Mouse (Mus musculus): ENCODE data around the gene Vps51. TPM values are rescaled to one million over a fixed set of nuclear protein-coding genes. Genes with fewer than 3 reads are reported as not detected.
A peak's percentile ranks its signal among the peaks of the same experiment; 100 is the strongest.

Vps51 gene
- polyA plus RNA-seq, 1 experiment from 2014 or later: 77.5 TPM

DNA sequence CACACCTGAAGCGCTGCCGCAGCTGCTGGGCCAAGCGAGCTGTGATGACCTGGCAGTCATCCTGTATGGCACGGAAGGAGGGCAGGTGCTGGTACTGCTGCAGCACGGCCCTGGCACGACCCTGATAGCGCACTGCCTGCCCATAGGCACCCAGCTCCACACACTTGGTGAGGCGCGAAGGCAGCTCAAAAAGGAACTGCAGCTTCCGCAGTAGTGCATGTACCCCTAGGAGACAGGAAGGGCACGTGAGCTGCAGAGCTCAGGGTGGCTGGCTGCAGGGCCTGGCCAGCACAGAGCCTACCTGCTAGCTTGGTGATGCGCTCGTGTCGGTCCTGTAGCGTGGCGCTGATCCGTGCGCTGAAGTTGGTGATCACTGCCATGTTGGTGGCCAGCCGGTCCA lies 5.8 kb downstream of the Vps51 start:
- Histone ChIP-seq H3K27me3 (no peaks in the 10 kb centered on the region), H3K4me2 (no peak overlapping the region), H3K9me3 (no peaks in the 10 kb centered on the region), H3K36me3 (peaks cover 29% of the 10 kb centered on the region), H3K4me1 (peaks cover 24% of the 10 kb centered on the region), H3K9ac (no peak overlapping the region), H3K4me3 (no peak overlapping the region), H3K27ac (no peak overlapping the region)
- no peak for ATAC-seq (ENCODE audit: borderline replicate concordance, extremely low read depth, low FRiP score, low TSS enrichment)
- 89% methylated on average over 19 of the region's 19 CpGs for WGBS

DNA sequence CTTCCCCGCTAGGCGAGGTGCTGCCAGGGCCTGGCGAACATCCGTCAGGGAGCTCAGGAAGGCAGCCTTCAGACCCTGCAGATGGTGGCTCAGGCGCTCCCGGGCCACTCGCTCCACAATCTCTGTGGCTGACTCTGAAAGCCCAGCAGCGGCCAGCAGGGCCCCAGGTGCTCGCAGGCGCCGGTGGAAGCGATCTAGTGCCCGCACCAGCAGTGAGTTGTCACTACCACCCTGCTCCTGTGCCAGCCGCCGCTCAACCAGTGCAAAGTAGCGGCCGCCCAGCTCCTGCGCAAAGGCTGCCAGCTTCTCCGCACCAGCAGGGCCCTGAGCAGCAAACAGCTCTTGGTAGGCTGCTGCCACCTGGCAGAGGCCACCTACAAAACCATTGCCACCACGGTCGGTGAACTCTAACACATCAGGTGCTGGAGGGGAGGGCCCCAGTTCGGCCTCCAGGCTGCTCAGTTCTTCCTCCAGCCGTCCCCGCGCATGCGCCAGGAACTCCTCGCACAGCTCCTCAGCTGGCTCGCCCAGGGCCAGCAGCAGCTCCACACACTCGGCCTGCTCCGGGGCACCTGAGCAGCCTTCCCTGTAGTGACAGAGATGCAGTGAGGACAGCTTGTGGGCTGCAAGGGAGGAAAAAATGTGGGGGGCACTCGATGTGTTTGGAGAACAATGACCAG lies 6.3 kb downstream of the Vps51 start:
- H3K9ac ChIP-seq: no peak overlapping the region
- no peak overlapping the region for H3K27ac ChIP-seq
- H3K4me2 ChIP-seq: no peak overlapping the region
- peaks cover 29% of the 10 kb centered on the region for H3K36me3 ChIP-seq
- WGBS: 85% methylated on average over 31 of the region's 31 CpGs
- no peak for ATAC-seq (ENCODE audit: borderline replicate concordance, extremely low read depth, low FRiP score, low TSS enrichment)
- no peaks in the 10 kb centered on the region for H3K27me3 ChIP-seq
- no peaks in the 10 kb centered on the region for H3K9me3 ChIP-seq
- H3K4me1 ChIP-seq: peaks cover 20% of the 10 kb centered on the region
- no peak overlapping the region for H3K4me3 ChIP-seq

DNA sequence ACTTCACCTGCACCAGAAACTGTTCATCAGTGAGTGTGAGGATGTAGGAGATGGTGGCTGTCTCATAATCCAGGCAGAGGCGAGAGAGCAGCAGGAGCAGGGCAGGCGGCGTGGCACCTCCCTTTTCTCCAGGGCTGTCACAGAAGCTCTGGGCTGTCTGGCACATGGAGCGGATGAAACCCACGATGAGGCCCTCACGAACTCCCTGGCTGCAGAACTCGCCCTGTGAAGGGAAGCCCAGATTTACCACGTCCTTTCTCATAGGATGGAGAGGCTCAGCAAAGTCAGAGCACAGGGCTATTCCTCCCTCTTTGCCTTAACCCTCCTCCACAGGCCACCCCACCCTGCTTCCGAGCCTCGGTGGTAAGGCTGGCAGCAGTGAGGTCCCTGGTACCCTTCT lies 7.2 kb downstream of the Vps51 start:
- Histone ChIP-seq H3K4me2 (no peak overlapping the region), H3K4me3 (no peak overlapping the region), H3K4me1 (peaks cover 20% of the 10 kb centered on the region), H3K27me3 (no peaks in the 10 kb centered on the region), H3K27ac (no peak overlapping the region), H3K9me3 (no peaks in the 10 kb centered on the region), H3K9ac (no peak overlapping the region), H3K36me3 (peaks cover 29% of the 10 kb centered on the region)
- no peak for ATAC-seq (ENCODE audit: borderline replicate concordance, extremely low read depth, low FRiP score, low TSS enrichment)
- 87% methylated on average over 10 of the region's 10 CpGs for WGBS

DNA sequence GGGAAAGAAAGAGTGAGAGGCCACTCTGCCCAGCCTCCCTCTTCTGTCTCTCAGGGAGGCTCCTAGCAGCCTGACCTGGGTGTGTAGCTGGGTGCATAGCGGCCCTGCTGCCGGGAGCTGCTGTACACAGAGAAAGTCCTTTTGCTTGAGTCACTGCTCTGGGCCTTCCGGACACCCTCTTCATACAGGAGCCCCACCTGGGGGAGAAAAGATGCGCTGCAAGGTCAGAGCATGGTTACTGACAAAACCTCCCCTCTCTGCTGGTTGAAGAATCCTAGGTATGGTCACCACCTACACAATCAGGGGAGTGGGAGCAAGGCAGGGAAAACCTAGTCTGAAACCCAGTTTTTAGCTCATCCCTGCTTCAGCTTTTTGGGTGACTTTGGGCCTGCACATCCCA lies 8.1 kb downstream of the Vps51 start:
- H3K4me2 ChIP-seq: no peak overlapping the region
- H3K36me3 ChIP-seq: peaks cover 29% of the 10 kb centered on the region
- H3K9ac ChIP-seq: no peak overlapping the region
- H3K9me3 ChIP-seq: no peaks in the 10 kb centered on the region
- peaks cover 20% of the 10 kb centered on the region for H3K4me1 ChIP-seq
- H3K27me3 ChIP-seq: no peaks in the 10 kb centered on the region
- H3K27ac ChIP-seq: no peak overlapping the region
- WGBS: 80% methylated on average over 4 of the region's 4 CpGs
- H3K4me3 ChIP-seq: no peak overlapping the region
- ATAC-seq (ENCODE audit: borderline replicate concordance, extremely low read depth, low FRiP score, low TSS enrichment): no peak

DNA sequence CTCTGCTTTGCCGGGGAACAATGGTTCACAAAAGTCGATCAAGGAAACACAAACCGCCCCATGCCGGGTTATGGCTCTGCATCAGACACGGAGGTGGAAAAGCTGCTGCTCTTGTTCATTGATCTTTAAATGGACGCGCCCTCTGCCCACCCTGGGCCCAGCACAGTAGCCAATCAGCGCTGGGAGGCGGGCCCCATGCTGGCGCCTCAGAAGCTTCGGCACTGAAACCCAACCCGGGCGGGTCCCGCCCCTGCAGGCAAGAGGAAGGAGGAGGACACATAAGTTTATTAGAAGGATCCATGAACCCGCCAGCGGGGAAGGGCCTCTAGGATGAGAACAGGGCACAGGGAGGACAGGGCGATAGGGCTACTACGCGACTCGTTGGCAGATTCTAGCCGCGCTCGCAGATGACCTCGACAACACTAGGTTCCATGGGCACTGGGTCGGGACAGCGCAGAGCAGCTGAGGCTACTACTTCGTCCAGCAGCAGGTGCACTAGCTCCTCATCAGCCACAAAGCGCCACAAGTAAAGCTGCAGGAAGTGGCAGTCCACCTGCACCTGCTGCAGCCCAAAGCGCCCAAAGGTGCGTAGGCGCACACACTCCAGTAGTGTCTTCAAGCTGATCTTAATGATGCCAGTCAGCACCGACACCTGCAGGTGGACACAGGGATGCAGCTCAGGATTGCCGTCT lies 9.2 kb downstream of the Vps51 start, which contains the start of gene Tm7sf2:
Gene Tm7sf2 (minus strand): TSS at position 650 of the 692 bp plus-strand sequence.
- Histone ChIP-seq H3K4me3 (peak within 1 kb of the TSS; percentile 50), H3K27me3 (no peaks in the 10 kb centered on the region), H3K27ac (peak within 1 kb of the TSS; percentile 54), H3K36me3 (peaks cover 29% of the 10 kb centered on the region), H3K4me1 (peaks cover 22% of the 10 kb centered on the region), H3K4me2 (peak within 1 kb of the TSS; percentile 96), H3K9me3 (no peaks in the 10 kb centered on the region), H3K9ac (peak within 1 kb of the TSS; percentile 52)
- WGBS: 9% methylated on average over 33 of the region's 33 CpGs
- ATAC-seq (ENCODE audit: borderline replicate concordance, extremely low read depth, low FRiP score, low TSS enrichment): peak; percentile 92

DNA sequence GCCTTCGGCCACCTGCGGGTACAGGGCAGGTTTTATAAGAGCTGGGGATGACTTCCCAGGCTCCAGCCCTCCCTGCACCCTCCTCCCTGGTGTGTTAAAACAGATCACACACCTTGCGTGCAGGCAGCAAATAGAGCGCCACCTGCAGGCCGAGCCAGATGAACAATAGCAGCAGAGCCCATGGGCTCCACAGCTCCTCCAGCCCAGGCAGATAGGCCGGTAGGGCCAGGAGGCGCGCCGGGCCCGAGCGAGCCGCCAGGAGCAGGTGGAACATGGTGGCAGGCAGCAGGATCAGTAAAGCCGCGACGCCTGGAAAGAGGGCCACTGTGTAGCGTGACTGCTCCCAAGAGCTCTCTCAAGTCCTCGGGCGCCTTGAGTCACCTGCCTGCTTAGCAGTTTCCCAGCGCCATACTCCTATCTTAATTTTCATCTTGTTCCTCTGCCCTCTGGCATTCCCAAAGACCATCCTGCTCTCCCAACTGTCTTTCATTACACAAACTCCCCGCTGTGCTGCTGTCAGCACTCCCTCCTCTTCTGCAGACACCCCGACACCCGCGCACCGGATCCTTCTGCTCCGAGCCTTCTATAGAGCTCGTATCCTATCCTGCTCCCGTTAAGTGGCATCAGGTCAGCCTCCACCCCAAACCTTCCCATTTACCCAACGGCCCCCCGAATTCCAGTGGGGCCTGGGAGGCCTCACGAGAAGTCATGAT lies 9.9 kb downstream of the Vps51 start:
- Histone ChIP-seq H3K4me3 (peak overlapping the region; percentile 50), H3K27ac (peak overlapping the region; percentile 54), H3K9me3 (no peaks in the 10 kb centered on the region), H3K4me1 (peaks cover 29% of the 10 kb centered on the region), H3K27me3 (no peaks in the 10 kb centered on the region), H3K36me3 (peaks cover 29% of the 10 kb centered on the region), H3K4me2 (peak overlapping the region; percentile 96), H3K9ac (peak overlapping the region; percentile 52)
- under 1% methylated on average over 30 of the region's 30 CpGs for WGBS
- peak; percentile 36; the same call in 1 of the 2 replicates for ATAC-seq (ENCODE audit: borderline replicate concordance, extremely low read depth, low FRiP score, low TSS enrichment)

DNA sequence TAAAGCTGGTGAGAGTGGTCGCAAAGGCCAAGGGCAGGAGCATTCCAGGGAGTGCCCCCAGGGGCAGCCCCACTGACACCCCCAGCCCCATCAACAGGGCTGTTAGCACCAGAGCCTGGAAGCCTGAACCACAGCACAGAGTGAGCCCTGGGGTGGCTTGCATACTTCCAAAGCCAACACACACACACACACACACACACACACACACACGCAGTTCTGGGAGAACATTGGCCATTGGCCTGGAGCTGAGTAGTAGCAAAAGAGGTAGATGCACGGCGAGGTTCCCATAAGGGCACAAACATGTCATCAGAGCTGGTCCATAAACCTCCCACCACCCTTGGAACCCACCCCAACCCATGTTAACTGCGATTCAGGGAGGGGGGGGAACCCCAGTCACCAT lies 10.5 kb downstream of the Vps51 start:
- H3K4me3 ChIP-seq: peak overlapping the region; percentile 50
- peaks cover 29% of the 10 kb centered on the region for H3K36me3 ChIP-seq
- ATAC-seq (ENCODE audit: borderline replicate concordance, extremely low read depth, low FRiP score, low TSS enrichment): no peak
- H3K27ac ChIP-seq: peak overlapping the region; percentile 54; the same call in 1 of the 2 replicates
- peak overlapping the region; percentile 96 for H3K4me2 ChIP-seq
- WGBS: 28% methylated on average over 5 of the region's 5 CpGs
- H3K9me3 ChIP-seq: no peaks in the 10 kb centered on the region
- peak overlapping the region; percentile 52 for H3K9ac ChIP-seq
- H3K4me1 ChIP-seq: peaks cover 34% of the 10 kb centered on the region
- no peaks in the 10 kb centered on the region for H3K27me3 ChIP-seq

DNA sequence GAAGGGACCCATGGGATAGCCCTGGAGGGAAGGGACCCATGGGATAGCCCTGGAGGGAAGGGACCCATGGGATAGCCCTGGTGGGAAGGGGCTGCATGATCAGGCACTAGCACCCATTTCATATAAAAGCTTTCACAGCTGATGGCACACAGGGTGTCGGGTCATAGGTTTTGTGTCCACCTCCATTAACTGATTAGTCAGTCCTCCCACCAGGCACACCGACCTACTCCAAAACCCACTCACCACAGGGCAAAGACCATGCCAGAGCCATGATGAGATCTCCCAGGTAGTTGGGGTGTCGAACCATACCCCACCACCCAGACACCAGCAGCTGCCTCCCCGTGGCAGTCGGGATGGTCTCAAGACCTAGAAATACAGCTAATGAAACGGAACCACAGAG lies 13.9 kb downstream of the Vps51 start:
- WGBS: 88% methylated on average over 6 of the region's 6 CpGs
- no peak overlapping the region for H3K27ac ChIP-seq
- H3K9me3 ChIP-seq: no peaks in the 10 kb centered on the region
- no peak for ATAC-seq (ENCODE audit: borderline replicate concordance, extremely low read depth, low FRiP score, low TSS enrichment)
- H3K36me3 ChIP-seq: peaks cover 16% of the 10 kb centered on the region
- H3K27me3 ChIP-seq: no peaks in the 10 kb centered on the region
- 0 out of 2 replicates have a peak overlapping the region, but pooled peaks have one; percentile 90 for H3K4me3 ChIP-seq
- H3K4me1 ChIP-seq: peaks cover 46% of the 10 kb centered on the region
- no peak overlapping the region for H3K9ac ChIP-seq
- peak overlapping the region; percentile 92; the same call in 1 of the 2 replicates for H3K4me2 ChIP-seq

DNA sequence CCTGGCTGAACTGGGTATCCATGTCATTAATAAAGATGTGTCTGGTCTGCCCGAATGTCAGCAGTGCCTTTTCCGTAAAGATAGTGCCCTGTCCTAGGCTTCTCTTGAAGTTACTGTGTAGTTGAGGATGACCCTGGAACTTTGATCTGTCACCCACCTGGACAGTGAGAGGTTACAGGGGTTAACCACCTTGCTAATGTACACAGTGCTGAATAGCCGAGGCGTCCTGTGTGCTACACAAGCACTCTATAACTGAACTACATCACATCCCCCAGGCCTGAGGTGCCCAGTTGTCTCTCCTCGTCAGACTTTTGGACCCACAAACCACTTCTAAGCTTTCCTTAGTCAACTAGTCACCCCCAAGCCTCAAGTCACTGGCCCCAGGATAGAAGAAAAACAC lies 14.6 kb downstream of the Vps51 start:
- H3K27me3 ChIP-seq: no peaks in the 10 kb centered on the region
- 42% methylated on average over 5 of the region's 5 CpGs for WGBS
- no peak for ATAC-seq (ENCODE audit: borderline replicate concordance, extremely low read depth, low FRiP score, low TSS enrichment)
- peak overlapping the region; percentile 92 for H3K4me2 ChIP-seq
- H3K36me3 ChIP-seq: peaks cover 16% of the 10 kb centered on the region
- H3K27ac ChIP-seq: 0 out of 2 replicates have a peak overlapping the region, but pooled peaks have one; percentile 95
- H3K4me1 ChIP-seq: peaks cover 39% of the 10 kb centered on the region
- H3K4me3 ChIP-seq: peak overlapping the region; percentile 90
- no peaks in the 10 kb centered on the region for H3K9me3 ChIP-seq
- H3K9ac ChIP-seq: peak overlapping the region; percentile 88

DNA sequence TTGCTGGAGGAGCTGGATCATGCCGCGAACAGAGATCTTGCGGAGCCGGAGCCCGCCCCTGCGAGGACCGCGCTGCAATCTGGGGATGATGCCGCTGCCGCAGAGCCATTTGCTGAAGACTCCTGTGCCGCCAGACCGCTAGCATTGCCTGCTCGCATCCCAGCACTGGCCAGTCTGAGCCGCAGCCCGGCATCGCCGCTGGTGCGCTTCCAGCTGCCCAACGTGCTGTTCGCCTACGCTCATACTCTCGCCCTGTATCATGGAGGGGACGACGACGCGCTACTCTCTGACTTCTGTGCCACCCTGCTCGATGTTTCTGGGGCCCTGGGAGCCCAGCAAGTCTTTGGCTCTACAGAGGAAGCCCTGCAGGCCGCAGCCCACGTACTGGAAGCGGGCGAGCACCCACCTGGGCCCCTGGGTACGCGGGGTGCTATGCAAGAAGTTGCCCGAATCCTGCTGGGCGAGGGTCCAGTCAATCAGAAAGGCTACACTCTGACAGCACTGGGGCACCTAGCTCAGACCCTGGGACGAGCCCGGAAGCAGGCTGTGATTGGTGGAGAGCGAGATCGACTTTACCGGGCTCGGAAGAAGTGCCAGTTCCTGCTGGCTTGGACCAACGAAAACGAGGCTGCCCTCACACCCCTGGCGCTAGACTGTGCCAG lies 15.3 kb downstream of the Vps51 start:
- Histone ChIP-seq H3K4me3 (peak overlapping the region; percentile 90), H3K36me3 (peaks cover 16% of the 10 kb centered on the region), H3K9me3 (no peaks in the 10 kb centered on the region), H3K27me3 (no peaks in the 10 kb centered on the region), H3K27ac (peak overlapping the region; percentile 95), H3K4me1 (peaks cover 38% of the 10 kb centered on the region), H3K9ac (peak overlapping the region; percentile 88), H3K4me2 (peak overlapping the region; percentile 92)
- ATAC-seq (ENCODE audit: borderline replicate concordance, extremely low read depth, low FRiP score, low TSS enrichment): no peak
- under 1% methylated on average over 37 of the region's 44 CpGs for WGBS

DNA sequence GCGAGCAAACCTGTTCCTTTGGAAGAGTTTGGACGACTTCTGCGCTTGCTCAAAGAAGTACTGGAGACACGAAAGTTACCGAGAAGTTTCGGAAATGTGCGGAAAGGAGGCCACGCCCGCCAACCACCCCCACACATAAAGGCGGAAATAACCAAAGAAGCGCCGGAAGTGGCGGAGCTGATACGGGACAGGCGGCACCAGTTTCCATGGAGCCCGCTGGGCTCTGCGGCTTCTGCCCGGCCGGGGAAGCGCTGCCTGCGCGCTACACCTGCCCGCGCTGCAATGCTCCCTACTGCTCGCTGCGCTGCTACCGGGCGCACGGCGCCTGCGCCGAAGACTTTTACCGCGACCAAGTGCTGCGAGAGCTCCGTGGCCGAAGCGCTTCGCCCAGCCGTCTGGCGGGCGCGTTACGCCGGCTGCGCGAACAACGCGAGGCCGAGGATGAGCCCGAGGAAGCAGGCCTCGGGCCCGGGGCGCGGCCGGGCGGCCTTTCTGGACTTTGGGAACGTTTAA lies 16.0 kb downstream of the Vps51 start, which contains the start of gene Znhit2:
Gene Znhit2 (plus strand): TSS at position 172 of the 513 bp plus-strand sequence.
- Histone ChIP-seq H3K27ac (peak within 1 kb of the TSS; percentile 95), H3K27me3 (no peaks in the 10 kb centered on the region), H3K9me3 (no peaks in the 10 kb centered on the region), H3K4me2 (peak within 1 kb of the TSS; percentile 92), H3K9ac (peak within 1 kb of the TSS; percentile 88), H3K4me1 (peaks cover 40% of the 10 kb centered on the region), H3K36me3 (peaks cover 16% of the 10 kb centered on the region), H3K4me3 (peak within 1 kb of the TSS; percentile 90)
- under 1% methylated on average over 58 of the region's 58 CpGs for WGBS
- peak; percentile 71 for ATAC-seq (ENCODE audit: borderline replicate concordance, extremely low read depth, low FRiP score, low TSS enrichment)

Measured in lung, embryonic 15.5 days (tissue).